8 mouse cellular contexts compared by ENCODE assay signal in the genomic region with DNA sequence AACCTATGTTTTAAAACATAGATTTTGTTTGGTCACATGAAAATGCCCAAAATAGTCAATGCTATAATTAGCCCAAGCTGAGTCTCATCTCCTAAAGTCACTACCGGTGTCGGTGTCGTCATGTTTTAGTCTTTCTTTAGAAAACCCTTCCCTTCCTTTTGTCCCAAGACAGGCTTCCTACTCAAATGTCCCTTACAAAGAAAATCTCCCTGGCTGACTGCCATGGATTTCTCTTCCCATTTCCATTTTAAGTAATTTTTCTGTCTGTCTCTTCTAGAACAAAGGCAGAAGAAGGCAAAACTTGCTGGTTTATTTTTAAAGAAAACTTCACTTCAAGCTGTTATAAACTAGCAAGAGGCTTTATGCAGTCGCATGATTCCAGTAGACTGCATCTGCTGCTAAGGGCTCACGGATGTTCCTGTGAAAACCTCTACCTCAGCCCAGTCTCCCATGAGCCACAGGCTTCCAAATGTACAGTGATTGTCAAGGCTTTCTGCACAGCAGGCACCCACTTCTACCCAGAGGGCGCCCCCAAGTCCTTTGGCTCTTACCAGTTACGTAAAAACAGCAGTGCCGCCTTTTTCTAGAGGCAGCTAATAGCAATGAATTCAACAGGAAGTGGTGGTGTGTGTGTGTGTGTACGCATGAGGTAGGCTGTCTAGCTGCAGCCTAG. TPM values are rescaled to one million over a fixed set of nuclear protein-coding genes. Genes with fewer than 3 reads are reported as not detected.
DNase-seq lines count a peak whose midpoint lies in the region; ATAC-seq and TF ChIP-seq lines count a peak whose summit lies in the region.

No protein-coding gene starts in this region.

- peaks cover 7% of the 10 kb centered on the region; the same call in 1 of the 2 replicates for H3K36me3 ChIP-seq in kidney, embryonic 14.5 days (ENCODE audit: control insufficient read depth, insufficient read depth, low read length)
- H3K36me3 ChIP-seq in thymus, adult 2 months (ENCODE audit: control insufficient read depth, insufficient read depth, low read length): peaks cover 6% of the 10 kb centered on the region; the same call in 1 of the 2 replicates

- no peak overlapping the region for H3K9ac ChIP-seq in kidney, embryonic 14.5 days (ENCODE audit: low read depth, low read length)

- peak; percentile 56 to 78 for DNase-seq in adrenal gland, adult (ENCODE audit: inconsistent age in 2 of 2, low spot score in 1 of 2)
- DNase-seq in adrenal gland, adult 18-20 months (ENCODE audit: low spot score in 2 of 2): no peak
- DNase-seq in right cerebral cortex, postnatal 25 days: peak; percentile 50
- no peak for DNase-seq in right cerebral cortex, postnatal 14 days
- DNase-seq in lung, postnatal 36 days: peak; percentile 77
- peak; percentile 70 for DNase-seq in thymus, adult 2 months
- no peak for DNase-seq in embryo, embryonic 9.5 days (ENCODE audit: extremely low spot score)

- H3K27ac ChIP-seq in kidney, embryonic 14.5 days (ENCODE audit: low read depth, low read length): peak overlapping the region; percentile 37
- peak overlapping the region; percentile 74 for H3K27ac ChIP-seq in thymus, adult 2 months (ENCODE audit: control insufficient read depth, insufficient read depth, low read length)

- no peak overlapping the region for H3K4me3 ChIP-seq in kidney, embryonic 14.5 days (ENCODE audit: low read length)
- 0 out of 2 replicates have a peak overlapping the region, but pooled peaks have one; percentile 5 for H3K4me3 ChIP-seq in thymus, adult 2 months (ENCODE audit: control insufficient read depth, insufficient read depth, low read length)

- no peaks in the 10 kb centered on the region for H3K9me3 ChIP-seq in kidney, embryonic 14.5 days (ENCODE audit: control insufficient read depth, low read length)

- H3K4me1 ChIP-seq in kidney, embryonic 14.5 days (ENCODE audit: control insufficient read depth, insufficient read depth, low read length): peaks cover 4% of the 10 kb centered on the region; the same call in 1 of the 2 replicates
- peaks cover 22% of the 10 kb centered on the region for H3K4me1 ChIP-seq in thymus, adult 2 months (replicated peaks; ENCODE audit: control insufficient read depth, insufficient read depth, low read length)

- no peak for TF ChIP-seq POLR2A in thymus, adult 2 months (IDR thresholded peaks at IDR 0.05; ENCODE audit: control insufficient read depth, extremely low read depth, insufficient read depth, low read length, poor library complexity)

- no peak overlapping the region for H3K4me2 ChIP-seq in kidney, embryonic 14.5 days (replicated peaks; ENCODE audit: low read depth, low read length)

- 71% methylated on average over 9 of the region's 9 CpGs for WGBS in kidney, embryonic 14.5 days
- WGBS in thymus, adult 2 months: 12% methylated on average over 9 of the region's 9 CpGs

- no peak for ATAC-seq in kidney, embryonic 14.5 days (ENCODE audit: low FRiP score, low TSS enrichment)

- H3K27me3 ChIP-seq in kidney, embryonic 14.5 days (ENCODE audit: control insufficient read depth, insufficient read depth, low read length): no peaks in the 10 kb centered on the region
- H3K27me3 ChIP-seq in thymus, adult 2 months (ENCODE audit: control insufficient read depth, insufficient read depth, low read length): no peaks in the 10 kb centered on the region

- TF ChIP-seq CTCF in thymus, adult 2 months (IDR thresholded peaks at IDR 0.05; ENCODE audit: borderline replicate concordance, control insufficient read depth, extremely low read depth, insufficient read depth, low read length, poor library complexity): no peak

RNA-seq across cellular contexts. Expression of gene Naif1, which starts 2.9 kb away (rescaled TPM):
- total RNA-seq in adrenal gland, adult 18-20 months (2021): 1 to 10 TPM; 4.1 to 4.5 TPM
- 6.4 and 6.8 TPM in 2 replicates for polyA plus RNA-seq in kidney, embryonic 14.5 days (2014; fragmentation: Nextera tagmentation; extraction: Ambion mirVana)
- 8.8 and 9.2 TPM in 2 replicates for polyA plus RNA-seq in thymus, adult 2 months (2012; rRNA removed)

RNA-seq across cellular contexts. Expression of gene Slc25a25, which starts 3.8 kb away (rescaled TPM):
- 10 to 100 TPM; 48.8 to 55.3 TPM for total RNA-seq in adrenal gland, adult 18-20 months (2021)
- polyA plus RNA-seq in kidney, embryonic 14.5 days (2014; fragmentation: Nextera tagmentation; extraction: Ambion mirVana): 10.7 and 14.8 TPM in 2 replicates
- polyA plus RNA-seq in thymus, adult 2 months (2012; rRNA removed): 25.3 and 29.3 TPM in 2 replicates

RNA-seq across cellular contexts. Expression of gene Ptges2, which starts 51.7 kb away (rescaled TPM):
- total RNA-seq in adrenal gland, adult 18-20 months (2021): 10 to 100 TPM; 56.9 to 66.5 TPM
- 32.2 and 36.4 TPM in 2 replicates for polyA plus RNA-seq in kidney, embryonic 14.5 days (2014; fragmentation: Nextera tagmentation; extraction: Ambion mirVana)
- 17.9 and 24.7 TPM in 2 replicates for polyA plus RNA-seq in thymus, adult 2 months (2012; rRNA removed)

RNA-seq across cellular contexts. Expression of gene Lcn2, which starts 59.3 kb away (rescaled TPM):
- 1 to 10 TPM; 1.7 to 2.1 TPM for total RNA-seq in adrenal gland, adult 18-20 months (2021)
- polyA plus RNA-seq in kidney, embryonic 14.5 days (2014; fragmentation: Nextera tagmentation; extraction: Ambion mirVana): 1.6 and 1.7 TPM in 2 replicates
- 23.8 and 27.3 TPM in 2 replicates for polyA plus RNA-seq in thymus, adult 2 months (2012; rRNA removed)

Comparison
In these comparisons a context has a peak if more than half of its experiments do, and no peak if none do; other contexts are left out.
1. DNase-seq: peak in adrenal gland, adult (2 of 2), right cerebral cortex, postnatal 25 days (single experiment), lung, postnatal 36 days (single experiment) and thymus, adult 2 months (single experiment); none in adrenal gland, adult 18-20 months (0 of 2), right cerebral cortex, postnatal 14 days (single experiment) and embryo, embryonic 9.5 days (single experiment).